Mouse (Mus musculus): ENCODE results near the gene Itih2. TPM values are rescaled to one million over a fixed set of nuclear protein-coding genes. Genes with fewer than 3 reads are reported as not detected.

Gene Itih2
- 1 to 10 TPM; 2.1 to 2.7 TPM for total RNA-seq (2021)
- long read RNA-seq, partial matches to known transcripts: 0 of 1 reads
- long read RNA-seq, other reads (novel, unspliced or antisense): 0 of 1 reads

DNA sequence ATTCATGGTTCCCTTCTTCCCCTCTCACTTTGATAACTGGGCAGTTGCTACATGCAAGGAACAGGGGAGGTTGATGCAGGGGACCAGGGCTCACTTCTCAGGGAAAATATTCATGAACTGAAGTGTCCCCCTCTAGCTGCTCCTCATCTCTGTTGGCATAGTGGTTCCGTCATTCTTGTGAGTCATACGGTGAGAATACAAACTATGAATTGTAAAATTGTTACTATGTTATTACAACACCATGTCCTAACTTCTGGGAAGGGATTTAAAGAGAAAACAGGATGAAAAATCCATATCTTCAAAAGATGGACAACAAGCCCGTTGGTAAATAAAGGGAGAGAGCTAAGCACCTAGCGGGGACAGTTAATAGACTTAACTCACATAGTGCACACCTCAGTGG, at the start of gene Itih2:
Gene Itih2 (minus strand): TSS at position 101 of the 400 bp plus-strand sequence.
- no peak for DNase-seq (ENCODE audit: low spot score in 2 of 2)

DNA sequence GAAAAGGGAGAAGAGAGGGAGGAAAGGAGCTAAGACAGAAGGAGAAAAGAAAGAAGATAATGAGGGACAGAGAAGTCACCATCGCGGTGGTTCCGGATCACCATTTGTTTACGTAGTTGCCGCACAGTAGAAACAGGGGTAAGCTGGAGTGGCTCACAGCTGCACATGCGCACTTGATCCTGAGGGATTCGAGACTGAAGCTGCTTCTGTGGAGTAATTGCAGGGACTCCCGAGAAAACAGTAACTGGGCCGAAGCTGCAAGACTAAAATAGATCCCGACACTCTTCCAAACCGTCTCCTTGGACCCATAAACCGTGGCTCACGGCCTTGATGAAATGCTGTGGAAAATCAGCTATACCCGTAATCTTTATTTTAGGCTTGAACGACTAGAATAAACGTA, 38.8 kb upstream of the Itih2 start:
- no peak for DNase-seq (ENCODE audit: low spot score in 2 of 2)

DNA sequence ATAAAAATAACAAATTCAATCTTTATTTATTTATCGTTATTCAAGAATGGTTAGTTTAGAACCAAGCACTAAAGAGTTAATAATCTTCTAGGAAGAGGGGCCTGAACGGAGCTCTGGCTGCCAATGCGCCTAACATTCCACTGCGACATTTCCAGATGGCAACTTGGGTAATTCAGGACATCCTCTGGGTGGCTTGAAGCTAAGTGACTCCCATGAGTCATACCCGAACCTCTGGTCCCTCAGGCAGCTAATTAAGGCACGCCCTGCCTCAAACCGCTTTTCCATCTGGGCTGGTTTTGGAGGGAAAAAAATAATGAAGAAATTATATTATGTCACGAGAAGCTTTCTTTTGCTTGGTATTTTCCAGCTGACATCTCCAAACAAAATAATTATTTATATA, 36.8 kb upstream of the Itih2 start:
- no peak for DNase-seq (ENCODE audit: low spot score in 2 of 2)

DNA sequence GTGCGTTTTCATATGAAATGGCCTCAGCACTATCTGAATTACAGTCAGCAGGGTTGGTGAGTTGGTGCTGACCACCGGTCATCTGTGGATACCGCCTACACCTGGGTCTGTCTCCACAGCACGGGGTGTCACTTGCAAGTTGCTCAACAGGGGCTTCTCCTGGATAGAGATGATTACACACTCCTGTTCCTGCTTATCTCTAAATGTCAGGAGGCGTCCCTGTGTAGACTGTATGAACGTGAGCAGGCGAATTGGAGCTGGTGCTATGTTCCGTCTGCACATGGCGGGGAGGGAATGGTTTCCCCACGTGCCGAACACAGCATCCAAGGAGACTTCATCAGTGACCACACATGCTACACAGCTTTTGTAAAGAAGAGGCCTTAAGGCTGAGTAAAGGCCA, 36.1 kb upstream of the Itih2 start:
- DNase-seq (ENCODE audit: low spot score in 2 of 2): no peak

DNA sequence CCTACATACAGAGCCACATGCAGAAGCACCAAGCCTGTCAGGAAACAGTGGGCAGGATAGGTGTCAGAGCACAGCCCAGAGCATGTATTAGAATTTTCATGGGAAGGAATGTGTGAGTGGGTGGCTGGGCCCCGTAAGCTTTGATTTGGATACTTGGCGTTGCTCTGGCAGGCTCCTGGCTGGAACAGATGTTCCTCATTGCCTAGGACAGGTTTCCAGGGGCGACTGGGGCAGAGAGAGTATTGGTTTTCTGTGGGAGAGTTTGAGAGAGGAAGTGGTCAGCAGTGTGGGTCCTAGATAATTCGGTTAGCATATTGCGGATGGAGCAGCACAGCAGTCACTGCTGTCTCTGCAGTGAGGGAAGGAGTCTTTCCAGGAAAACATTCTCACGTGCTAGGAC, 35.4 kb upstream of the Itih2 start:
- DNase-seq (ENCODE audit: low spot score in 2 of 2): no peak

DNA sequence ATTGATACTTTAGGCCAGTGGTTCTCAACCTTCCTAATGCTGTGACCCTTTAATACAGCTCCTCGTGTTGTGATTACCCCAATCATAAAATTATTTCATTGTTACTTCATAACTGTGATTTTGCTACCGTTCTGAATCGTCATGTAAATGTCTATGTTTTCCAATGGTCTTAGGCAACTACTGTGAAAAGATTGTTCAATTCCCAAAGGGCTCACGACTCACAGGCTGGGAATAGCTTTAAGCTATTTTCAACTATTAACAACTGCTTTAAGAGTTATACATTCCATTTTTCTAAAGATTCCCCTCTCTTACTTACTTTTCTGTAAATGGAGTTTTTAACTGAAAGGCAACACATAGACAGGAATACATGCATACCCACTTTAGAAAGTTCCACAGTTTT, 30.8 kb upstream of the Itih2 start:
- DNase-seq (ENCODE audit: low spot score in 2 of 2): no peak

DNA sequence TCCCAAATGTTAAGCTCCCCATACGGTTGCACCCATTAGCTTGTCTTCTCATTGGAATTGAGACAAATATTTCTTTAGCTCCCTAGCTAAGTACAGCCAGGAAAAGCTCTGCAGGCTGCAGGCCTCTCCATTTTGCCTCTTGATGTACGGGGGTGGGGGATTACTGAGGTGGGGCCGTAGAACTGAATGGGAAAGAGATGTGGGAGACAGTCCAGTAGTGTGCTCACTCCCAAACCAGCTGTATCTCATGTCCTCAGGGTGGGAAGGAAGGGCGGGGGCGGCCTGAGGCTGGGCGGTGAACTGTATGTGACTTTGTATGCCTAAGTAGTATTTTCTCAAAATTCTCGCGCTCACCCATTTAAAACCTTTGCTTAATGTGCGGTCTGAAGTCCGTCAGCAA, 26.0 kb upstream of the Itih2 start:
- no peak for DNase-seq (ENCODE audit: low spot score in 2 of 2)

DNA sequence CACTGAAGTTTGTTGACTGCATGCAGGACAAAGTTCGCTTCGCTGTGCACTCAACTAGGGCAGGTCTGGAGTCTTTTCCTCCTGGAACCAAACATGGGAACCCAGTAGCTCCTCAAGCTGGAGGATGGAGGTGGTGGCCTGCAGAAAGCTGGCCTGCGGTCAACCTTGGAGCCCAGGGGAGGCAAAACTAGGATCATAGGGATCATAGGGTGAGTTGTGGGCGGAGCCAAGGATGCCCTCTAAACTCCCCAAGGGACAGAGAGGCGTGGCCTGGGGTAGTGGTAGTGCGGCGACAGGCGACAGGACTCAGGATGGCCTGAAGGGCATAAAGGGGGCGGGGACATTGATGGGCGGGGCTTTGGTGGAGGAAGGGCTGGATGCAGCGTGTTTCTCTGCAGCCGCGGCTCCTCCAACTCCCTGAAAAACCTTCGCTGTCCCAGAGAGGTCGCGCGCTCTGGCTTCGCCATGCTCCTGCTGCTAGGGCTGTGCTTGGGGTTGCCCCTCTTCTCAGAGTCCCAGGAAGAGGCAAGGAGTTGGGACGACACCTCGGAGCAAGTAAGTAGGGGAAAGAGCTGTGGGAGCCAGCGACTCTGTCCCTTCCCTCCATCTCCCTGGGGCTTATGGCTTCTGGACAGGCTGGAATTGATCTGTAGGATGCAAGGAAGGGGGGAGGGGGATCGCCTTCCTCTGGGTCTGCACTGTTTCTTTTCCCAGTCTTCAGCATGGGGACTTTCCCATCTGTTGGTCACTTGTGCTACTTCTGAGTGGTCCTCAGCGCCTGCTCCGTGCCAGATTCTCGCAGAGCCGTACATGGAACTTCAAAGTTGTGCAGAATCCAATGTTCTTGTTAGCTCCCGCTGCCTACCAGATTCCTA, 22.2 kb upstream of the Itih2 start, which contains the start of gene Itih5:
Gene Itih5 (plus strand): TSS at position 371 of the 875 bp plus-strand sequence.
- DNase-seq (ENCODE audit: low spot score in 2 of 2): no peak

DNA sequence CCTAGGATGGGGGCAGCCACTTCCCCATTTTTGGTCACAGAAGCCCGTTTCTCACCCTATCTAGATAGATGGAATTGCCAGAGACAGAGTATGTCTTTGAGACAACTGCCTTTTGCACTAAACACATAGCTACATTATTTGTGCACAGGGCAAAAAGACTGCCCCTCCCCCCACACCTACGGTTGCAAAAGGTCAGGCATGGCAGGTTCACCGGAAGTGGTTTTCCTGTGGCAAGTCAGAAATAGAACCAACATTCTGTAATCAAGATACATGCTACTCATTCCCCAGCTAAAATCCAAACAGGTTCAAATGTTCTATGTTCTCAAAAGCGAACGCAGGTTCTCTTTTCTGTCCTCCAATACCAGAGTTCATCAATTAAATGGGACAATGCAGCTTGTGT, 21.4 kb upstream of the Itih2 start:
- DNase-seq (ENCODE audit: low spot score in 2 of 2): no peak

DNA sequence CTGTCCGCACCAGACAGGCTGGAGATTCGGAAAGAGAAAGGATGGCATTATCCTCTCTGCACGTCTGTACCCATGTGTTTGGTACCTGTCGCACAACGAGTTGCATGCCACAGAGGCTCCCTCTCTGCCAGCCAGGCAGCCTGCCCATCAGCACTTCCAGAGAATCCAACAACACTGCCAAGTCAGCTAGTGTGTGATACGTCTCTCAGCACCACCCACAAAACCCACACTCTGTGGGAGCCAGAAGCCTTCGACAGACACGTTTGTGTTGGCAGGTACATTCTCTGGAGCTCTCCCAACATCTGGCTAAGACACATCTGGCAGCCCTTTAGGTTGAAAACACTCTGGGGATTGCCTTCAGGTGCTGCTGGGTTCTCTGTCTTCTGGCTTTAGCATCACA, 16.0 kb upstream of the Itih2 start:
- peak; percentile 29 to 50 for DNase-seq (ENCODE audit: low spot score in 2 of 2)

DNA sequence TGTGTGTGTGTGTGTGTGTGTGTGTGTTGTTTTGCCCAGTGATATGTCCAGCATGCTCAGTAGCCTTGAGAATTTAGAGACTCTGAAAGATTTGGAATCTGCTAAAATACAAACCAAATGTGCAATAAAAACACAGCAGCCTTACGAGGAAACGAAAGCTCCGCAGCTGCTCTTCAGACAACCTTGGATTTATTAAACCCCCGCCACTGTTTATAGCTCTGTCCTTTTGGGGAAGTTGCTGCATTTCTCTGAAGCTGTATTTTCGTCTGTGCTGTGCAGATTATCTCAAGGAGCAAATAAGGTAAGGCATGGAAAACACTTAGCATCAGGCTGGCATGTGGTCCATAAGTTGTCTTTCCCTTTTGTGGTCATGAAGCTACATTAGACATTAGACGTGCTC, 14.3 kb upstream of the Itih2 start:
- no peak for DNase-seq (ENCODE audit: low spot score in 2 of 2)

DNA sequence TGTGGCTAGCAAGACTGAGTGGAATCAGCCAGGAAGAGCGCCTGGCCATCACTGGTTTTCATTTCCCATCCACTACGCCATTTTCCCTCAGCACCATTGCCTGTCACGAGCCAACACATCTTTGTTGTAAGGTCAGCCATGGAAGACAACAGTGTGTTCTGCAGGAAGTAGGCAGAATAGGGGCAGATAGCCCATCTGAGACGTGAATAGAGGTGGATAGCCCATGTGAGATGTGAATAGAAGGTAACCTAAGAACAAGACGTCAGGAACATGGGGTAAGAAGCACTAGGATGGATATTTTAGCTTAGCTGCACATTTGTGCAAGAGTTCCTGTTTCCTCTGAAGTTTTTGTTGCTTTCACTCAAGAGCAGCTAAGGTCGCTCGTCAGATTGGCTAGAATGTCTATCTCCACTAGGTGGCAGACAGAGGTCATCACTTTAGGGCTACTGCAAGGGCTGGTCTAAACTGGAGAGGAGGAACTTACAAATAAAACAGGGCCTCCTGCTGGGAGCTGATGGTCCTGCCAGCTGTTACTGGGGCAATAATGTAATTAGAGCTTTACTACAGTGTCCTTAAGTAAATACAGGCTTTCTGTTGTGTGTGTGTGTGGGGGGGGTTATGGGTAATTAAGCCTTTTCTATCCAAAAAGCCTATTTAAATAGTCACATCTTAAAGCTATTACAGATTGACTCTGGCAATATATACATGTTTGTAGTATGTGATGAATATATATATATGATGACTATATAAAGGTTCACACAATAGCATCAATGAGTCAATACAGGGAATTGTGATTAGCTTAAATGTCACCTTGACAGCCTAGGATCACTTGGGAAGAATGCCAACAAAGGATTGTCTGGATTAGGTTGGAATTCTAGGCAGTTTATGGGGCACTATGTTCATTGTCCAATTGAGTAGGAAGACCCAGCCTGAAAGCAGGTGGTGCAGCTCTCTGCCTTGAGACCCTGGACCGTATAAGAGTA, 11.6 kb upstream of the Itih2 start:
- DNase-seq (ENCODE audit: low spot score in 2 of 2): peak; percentile 62 to 70

DNA sequence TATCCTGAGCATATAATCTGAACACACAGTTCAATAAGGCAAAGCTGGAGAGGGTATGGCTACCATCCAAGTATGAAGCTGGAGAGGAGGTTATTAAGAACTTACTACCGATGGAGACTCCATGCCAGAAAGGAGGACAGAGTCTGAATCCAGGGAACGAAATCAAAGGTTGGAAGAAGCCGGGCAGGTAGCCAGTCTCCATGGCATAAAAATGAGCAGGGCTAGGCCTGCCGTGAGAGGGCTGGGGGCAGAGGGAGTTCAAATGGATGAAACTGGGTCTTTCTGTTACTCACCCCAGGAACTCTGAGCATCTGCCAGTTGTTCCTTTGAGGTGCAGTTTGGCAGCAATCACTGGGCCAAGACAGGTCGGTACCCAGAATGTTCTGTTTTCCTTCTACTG, 9.3 kb upstream of the Itih2 start:
- DNase-seq (ENCODE audit: low spot score in 2 of 2): peak; percentile 28 to 35

DNA sequence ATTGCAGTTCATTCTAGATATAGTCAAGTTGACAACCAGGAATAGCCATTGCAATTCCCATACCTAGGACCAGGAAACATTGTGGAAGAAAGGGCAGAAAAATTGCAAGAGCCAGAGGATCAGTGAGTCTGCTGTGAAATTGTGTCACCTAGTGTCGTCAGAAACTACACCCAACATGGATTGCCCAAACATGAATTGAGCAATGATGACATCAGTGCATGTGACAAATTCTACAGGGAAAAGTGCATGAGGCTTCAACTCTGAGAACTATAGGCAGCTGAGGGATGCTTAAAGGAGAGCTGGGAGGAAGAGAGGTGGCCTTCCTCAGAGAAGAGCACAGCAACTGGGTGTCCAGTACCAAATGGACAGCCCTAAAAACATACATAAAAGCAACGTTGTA, 6.1 kb upstream of the Itih2 start:
- no peak for DNase-seq (ENCODE audit: low spot score in 2 of 2)

DNA sequence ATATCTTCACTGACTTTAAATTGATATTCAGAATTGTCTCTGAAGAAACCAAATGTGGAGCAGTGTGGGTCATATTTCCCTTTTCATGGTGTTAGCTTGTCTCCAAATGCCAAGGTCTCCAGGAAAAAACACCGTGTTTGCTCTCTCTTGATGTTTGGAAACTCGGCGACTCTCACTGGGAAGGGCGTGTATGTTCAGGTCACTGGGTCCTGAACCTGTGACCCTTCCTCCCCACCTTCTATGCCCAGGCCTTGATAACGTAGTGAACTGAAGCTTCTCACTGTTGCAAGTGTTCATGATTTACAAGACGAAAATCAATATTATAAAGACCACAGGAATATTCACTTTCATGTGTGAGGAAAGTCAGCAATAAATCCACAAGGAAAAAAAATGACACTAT, 2.7 kb upstream of the Itih2 start:
- DNase-seq (ENCODE audit: low spot score in 2 of 2): no peak

DNA sequence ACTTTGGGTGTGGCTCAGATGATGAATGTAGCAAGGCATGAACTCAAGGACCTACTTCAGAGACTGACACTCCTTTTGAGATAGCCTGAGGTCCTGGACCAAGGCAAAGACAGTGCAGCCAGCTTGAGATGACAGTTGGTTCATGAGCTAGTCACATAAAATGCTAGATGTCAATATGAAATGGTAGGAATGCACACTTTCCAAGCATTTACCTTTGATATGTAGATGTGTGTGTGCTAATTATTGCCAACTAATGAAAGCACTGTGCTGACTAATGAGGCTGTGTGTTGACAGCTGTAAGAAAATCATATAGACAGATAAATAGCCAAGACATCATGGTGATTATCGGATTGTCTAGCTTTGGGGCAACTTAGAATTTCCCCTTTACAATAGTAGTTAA, 932 bp upstream of the Itih2 start:
- no peak for DNase-seq (ENCODE audit: low spot score in 2 of 2)

DNA sequence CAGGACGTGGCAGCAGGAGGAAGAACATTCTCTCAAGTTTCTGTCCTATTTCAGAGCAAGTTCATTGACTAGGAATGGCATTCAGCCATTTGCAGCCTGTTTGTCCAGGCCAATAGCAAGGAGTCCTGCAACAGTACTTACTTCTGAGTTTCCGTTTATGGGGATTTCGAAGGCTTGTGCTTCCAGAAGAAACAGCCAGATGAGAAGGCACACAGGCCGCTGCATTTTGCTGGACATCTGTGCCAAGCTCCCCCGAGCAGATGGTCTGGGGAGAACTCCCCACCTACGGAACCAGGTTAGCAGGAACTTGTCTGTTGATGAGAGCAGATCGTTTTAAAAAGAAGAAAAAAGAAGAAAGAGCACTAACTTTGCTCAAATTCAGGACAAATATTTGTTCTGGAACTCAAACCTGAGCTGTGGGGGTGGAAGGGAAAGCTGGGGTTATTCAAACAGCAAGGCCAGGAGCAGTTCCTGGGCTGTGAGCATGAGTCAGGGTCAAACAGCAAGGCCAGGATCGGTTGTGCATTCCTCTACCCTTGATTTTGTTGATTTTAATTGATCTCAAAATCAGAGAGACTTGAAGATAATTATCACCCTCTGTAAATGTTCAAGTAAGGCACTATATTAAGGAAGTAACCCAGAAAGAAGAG, 730 bp downstream of the Itih2 start:
- DNase-seq (ENCODE audit: low spot score in 2 of 2): no peak

DNA sequence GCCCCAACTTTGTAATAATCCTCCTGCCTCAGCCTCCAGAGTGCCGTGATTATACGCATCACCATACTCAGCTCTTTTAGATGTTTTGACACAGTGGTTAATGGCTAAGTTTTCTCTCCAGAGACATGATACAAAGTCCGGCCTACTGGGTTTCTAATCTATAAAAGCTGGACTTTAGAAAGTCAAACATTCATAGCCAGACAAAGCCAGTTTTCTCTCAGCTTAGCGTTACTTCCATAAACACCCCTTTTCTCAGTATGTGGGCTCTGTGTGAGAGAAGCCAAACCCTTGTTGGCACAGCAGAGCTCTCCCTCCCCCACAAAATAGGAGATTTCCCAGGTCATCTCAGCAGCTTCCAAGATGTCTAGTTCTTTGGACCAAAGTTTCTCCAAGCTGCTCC, 2.6 kb downstream of the Itih2 start:
- no peak for DNase-seq (ENCODE audit: low spot score in 2 of 2)

DNA sequence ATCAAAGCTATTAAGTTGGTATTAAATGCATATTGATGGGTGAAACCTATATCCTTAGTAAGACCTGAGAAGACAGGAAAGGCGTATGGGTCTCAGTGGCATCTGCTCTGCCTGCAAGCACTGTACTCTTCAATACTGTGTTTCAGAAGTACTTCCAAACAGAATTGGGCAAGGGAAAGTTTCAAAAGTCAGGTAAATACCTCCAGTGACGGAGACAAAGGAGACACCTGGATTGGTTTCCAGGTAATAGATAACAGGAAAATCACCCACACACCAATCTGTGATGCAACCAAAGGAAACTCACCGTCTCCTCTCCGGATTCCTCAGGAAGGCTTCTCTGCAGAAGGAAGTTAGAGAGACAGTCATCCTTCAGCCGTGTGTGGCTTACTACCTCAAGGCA, 3.7 kb downstream of the Itih2 start:
- no peak for DNase-seq (ENCODE audit: low spot score in 2 of 2)

DNA sequence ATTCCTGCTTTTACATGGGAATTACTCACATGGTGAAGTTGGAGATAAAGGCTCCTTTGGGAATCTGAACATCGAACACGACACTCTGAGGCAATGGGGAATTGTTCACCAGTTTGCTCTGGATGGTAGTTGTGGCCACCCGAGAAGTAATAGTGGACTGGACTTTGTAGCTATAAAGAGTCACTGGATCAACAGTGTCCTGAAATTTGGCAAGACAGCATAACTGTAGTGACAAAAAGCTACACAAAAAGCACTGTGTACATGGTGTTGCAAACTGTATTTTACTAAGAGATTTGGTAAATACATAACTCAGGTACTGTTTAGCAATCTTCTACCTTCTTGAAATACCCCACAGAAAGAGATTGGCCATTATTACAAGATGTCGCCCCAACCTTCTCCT, 5.1 kb downstream of the Itih2 start:
- no peak for DNase-seq (ENCODE audit: low spot score in 2 of 2)

DNA sequence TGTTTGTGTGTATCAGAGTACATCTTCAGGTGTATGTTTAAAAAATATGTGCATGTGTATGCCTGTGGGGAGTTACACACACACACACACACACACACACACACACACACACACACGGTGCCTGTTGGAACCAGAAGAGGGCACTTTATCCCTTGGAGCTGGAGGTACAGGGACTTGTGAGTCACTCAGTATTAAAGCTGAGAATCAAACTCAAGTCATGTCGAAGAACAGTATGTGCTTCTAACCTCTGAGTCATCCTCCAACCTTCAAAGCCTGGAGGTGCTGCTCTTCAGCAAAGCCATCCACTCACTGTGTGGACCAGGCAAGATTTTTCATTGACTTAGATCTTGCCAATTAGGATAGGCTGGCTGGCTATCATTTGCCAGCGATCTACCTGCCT, 9.4 kb downstream of the Itih2 start:
- no peak for DNase-seq (ENCODE audit: low spot score in 2 of 2)
